7 mouse cellular contexts compared by ENCODE assay signal in the genomic region with DNA sequence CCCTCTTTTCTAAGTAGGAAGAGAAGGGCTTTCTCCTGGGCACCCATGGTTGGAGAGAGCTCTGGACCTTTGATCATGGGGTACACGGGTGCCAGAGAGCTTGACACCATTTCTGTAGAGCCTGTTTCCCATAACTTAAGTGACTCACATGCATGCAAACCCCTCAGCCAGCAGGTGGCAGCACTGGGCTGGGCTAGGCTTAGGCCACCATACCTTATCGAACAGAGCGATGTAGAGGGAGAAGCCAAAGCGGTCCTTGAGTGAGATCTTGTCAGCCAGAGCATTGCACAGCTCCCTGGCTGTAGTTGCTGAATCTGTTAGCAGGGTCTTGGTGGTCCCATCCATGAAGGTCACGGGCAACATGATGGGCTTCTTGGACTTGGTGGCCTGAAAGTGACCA. TPM values are rescaled to one million over a fixed set of nuclear protein-coding genes. Genes with fewer than 3 reads are reported as not detected.
DNase-seq lines count a peak whose midpoint lies in the region; ATAC-seq and TF ChIP-seq lines count a peak whose summit lies in the region.

No protein-coding gene starts in this region.

- DNase-seq in adrenal gland, adult 18-20 months (ENCODE audit: low spot score in 2 of 2), result peak; percentile 86 to 90
- DNase-seq in gastrocnemius, postnatal 14 days, result peak; percentile 82
- DNase-seq in kidney, adult 2 months, result peak; percentile 82
- peak; percentile 92 for DNase-seq in limb, embryonic 11.5 days (ENCODE audit: low spot score)
- peak; percentile 78 to 91 for DNase-seq in spleen, postnatal 10 days (ENCODE audit: low spot score in 2 of 2)

- H3K27ac ChIP-seq in kidney, adult 2 months (ENCODE audit: insufficient read depth, low read depth, low read length), result no peak overlapping the region
- H3K27ac ChIP-seq in limb, embryonic 11.5 days (replicated peaks; ENCODE audit: low read depth, low read length), result no peak overlapping the region
- H3K27ac ChIP-seq in midbrain, embryonic 15.5 days, result no peak overlapping the region

- H3K4me2 ChIP-seq in limb, embryonic 11.5 days (ENCODE audit: low read depth, severe bottlenecking), result no peak overlapping the region
- H3K4me2 ChIP-seq in midbrain, embryonic 15.5 days, result no peak overlapping the region

- H3K4me3 ChIP-seq in kidney, adult 2 months (ENCODE audit: insufficient read depth, low read depth, low read length), result no peak overlapping the region
- H3K4me3 ChIP-seq in limb, embryonic 11.5 days (ENCODE audit: low read depth, low read length), result no peak overlapping the region
- H3K4me3 ChIP-seq in midbrain, embryonic 15.5 days, result no peak overlapping the region

- WGBS in kidney, adult 2 months, result 37% methylated on average over 5 of the region's 5 CpGs
- 35% methylated on average over 5 of the region's 5 CpGs for WGBS in limb, embryonic 11.5 days
- 35% methylated on average over 5 of the region's 5 CpGs for WGBS in midbrain, embryonic 15.5 days

- no peaks in the 10 kb centered on the region for H3K36me3 ChIP-seq in kidney, adult 2 months (ENCODE audit: control insufficient read depth, insufficient read depth, low read length)
- H3K36me3 ChIP-seq in limb, embryonic 11.5 days (ENCODE audit: control insufficient read depth, insufficient read depth, low read length), result no peaks in the 10 kb centered on the region
- no peaks in the 10 kb centered on the region for H3K36me3 ChIP-seq in midbrain, embryonic 15.5 days (replicated peaks)

- H3K9ac ChIP-seq in limb, embryonic 11.5 days (ENCODE audit: low read length), result no peak overlapping the region
- no peak overlapping the region for H3K9ac ChIP-seq in midbrain, embryonic 15.5 days

- peak; percentile 90 for ATAC-seq in common myeloid progenitor, adult 5-6 weeks (replicated peaks; ENCODE audit: low read depth, poor library complexity, severe bottlenecking)
- no peak; the same call in 1 of the 2 replicates for ATAC-seq in limb, embryonic 11.5 days (ENCODE audit: insufficient number of reproducible peaks, low FRiP score, low TSS enrichment, low read depth)
- peak; percentile 69 for ATAC-seq in midbrain, embryonic 15.5 days (replicated peaks)

- H3K4me1 ChIP-seq in kidney, adult 2 months (ENCODE audit: control insufficient read depth, insufficient read depth, low read length), result no peaks in the 10 kb centered on the region
- H3K4me1 ChIP-seq in limb, embryonic 11.5 days (ENCODE audit: control insufficient read depth, insufficient read depth, low read length), result no peaks in the 10 kb centered on the region
- no peaks in the 10 kb centered on the region for H3K4me1 ChIP-seq in midbrain, embryonic 15.5 days

- no peaks in the 10 kb centered on the region for H3K9me3 ChIP-seq in limb, embryonic 11.5 days (ENCODE audit: control insufficient read depth, low read length)
- no peaks in the 10 kb centered on the region for H3K9me3 ChIP-seq in midbrain, embryonic 15.5 days

- TF ChIP-seq POLR2A in kidney, adult 2 months (IDR thresholded peaks at IDR 0.05; ENCODE audit: low read depth, low read length), result no peak

- peak; percentile 99 for TF ChIP-seq CTCF in kidney, adult 2 months (conservative IDR thresholded peaks at IDR 0.05; ENCODE audit: insufficient read depth, insufficient read length, low read depth, low read length)

- H3K27me3 ChIP-seq in kidney, adult 2 months (replicated peaks; ENCODE audit: control insufficient read depth, insufficient read depth, low read length), result no peaks in the 10 kb centered on the region
- H3K27me3 ChIP-seq in limb, embryonic 11.5 days (ENCODE audit: control insufficient read depth, insufficient read depth, low read length), result no peaks in the 10 kb centered on the region
- H3K27me3 ChIP-seq in midbrain, embryonic 15.5 days (replicated peaks), result no peaks in the 10 kb centered on the region

- intact Hi-C loops in gastrocnemius, postnatal 14 days (cut with DNase I; ENCODE audit: low total_unique reads), result loop anchor here (2.0 kb wide), 1 partner anchor 47 kb away; a partner anchor contains a TSS

RNA-seq across cellular contexts. Expression of a gene that starts 47.7 kb away (rescaled TPM):
- total RNA-seq in adrenal gland, adult 18-20 months (2021), result 100 to 1,000 TPM; 117 to 127 TPM
- 7.4 and 7.5 TPM in 2 replicates for total RNA-seq in common myeloid progenitor, adult 5-6 weeks (2017)
- total RNA-seq in gastrocnemius, postnatal 14 days (2021), result 1 to 10 TPM; 4.6 to 5.4 TPM
- polyA plus RNA-seq in kidney, adult 2 months (2012; rRNA removed), result 24.6 and 29.8 TPM in 2 replicates
- polyA plus RNA-seq in limb, embryonic 11.5 days (2014; fragmentation: Nextera tagmentation; extraction: Ambion mirVana), result 14.0 and 15.7 TPM in 2 replicates
- polyA plus RNA-seq in midbrain, embryonic 15.5 days (2015; fragmentation: Nextera tagmentation; extraction: Ambion mirVana), result 20.6 and 23.8 TPM in 2 replicates

Comparison
In these comparisons a context has a peak if more than half of its experiments do, and no peak if none do; other contexts are left out.
1. RNA of a gene that starts 47.7 kb away (total RNA-seq): 117 to 127 TPM in adrenal gland, adult 18-20 months; 7.4 to 7.5 TPM in common myeloid progenitor, adult 5-6 weeks and 4.6 to 5.4 TPM in gastrocnemius, postnatal 14 days; every median in the first group is over 10 times any median in the second.
2. Peak in every context shown above with its lines, with median percentiles within 50 percentile points of each other: DNase-seq.